Mouse (Mus musculus): ENCODE measurements around the gene Higd1a. TPM values are rescaled to one million over a fixed set of nuclear protein-coding genes. Genes with fewer than 3 reads are reported as not detected.
A peak's percentile ranks its signal among the peaks of the same experiment; 100 is the strongest.

The Higd1a gene
- total RNA-seq, 2 experiments from 2014 or later, result 153 to 165 TPM

GRCm38 (mm10) chr9:121838008-121838407 lies 20.2 kb downstream of the Higd1a start:
- DNase-seq, result no peak

GRCm38 (mm10) chr9:121833825-121834224 lies 24.3 kb downstream of the Higd1a start:
- no peak for DNase-seq

GRCm38 (mm10) chr9:121830956-121831293 lies 27.2 kb downstream of the Higd1a start:
- peak; percentile 89 for DNase-seq

- peak; percentile 75 for DNase-seq
Observed at GRCm38 (mm10) chr9:121830243-121830955, 27.8 kb downstream of the Higd1a start.

GRCm38 (mm10) chr9:121829270-121829992 lies 28.7 kb downstream of the Higd1a start:
- DNase-seq, result no peak

GRCm38 (mm10) chr9:121828314-121828713 lies 29.8 kb downstream of the Higd1a start:
- DNase-seq, result no peak

GRCm38 (mm10) chr9:121826356-121826755 lies 31.8 kb downstream of the Higd1a start:
- DNase-seq, result no peak

- DNase-seq, result no peak
Observed at GRCm38 (mm10) chr9:121823991-121824390, 34.2 kb downstream of the Higd1a start.

GRCm38 (mm10) chr9:121823051-121823450 lies 35.1 kb downstream of the Higd1a start:
- no peak for DNase-seq

GRCm38 (mm10) chr9:121822585-121822991 lies 35.6 kb downstream of the Higd1a start:
- peak; percentile 53 for DNase-seq

- DNase-seq, result no peak
Observed at GRCm38 (mm10) chr9:121820765-121821164, 37.4 kb downstream of the Higd1a start.

- no peak for DNase-seq
Observed at GRCm38 (mm10) chr9:121819771-121820471, 38.2 kb downstream of the Higd1a start.

- no peak for DNase-seq
Observed at GRCm38 (mm10) chr9:121819073-121819770, 38.9 kb downstream of the Higd1a start.

GRCm38 (mm10) chr9:121815183-121815582 lies 43.0 kb downstream of the Higd1a start:
- DNase-seq, result no peak

GRCm38 (mm10) chr9:121810081-121810821 lies 47.9 kb downstream of the Higd1a start:
- DNase-seq, result peak; percentile 32

GRCm38 (mm10) chr9:121808511-121808910 lies 49.7 kb downstream of the Higd1a start:
- no peak for DNase-seq

GRCm38 (mm10) chr9:121807947-121808346 lies 50.2 kb downstream of the Higd1a start:
- DNase-seq, result no peak

GRCm38 (mm10) chr9:121807546-121807945 lies 50.6 kb downstream of the Higd1a start:
- DNase-seq, result no peak

- no peak for DNase-seq
Observed at GRCm38 (mm10) chr9:121802747-121803146, 55.4 kb downstream of the Higd1a start.

GRCm38 (mm10) chr9:121798887-121799520 lies 59.2 kb downstream of the Higd1a start:
- no peak for DNase-seq
